Mouse (Mus musculus) embryo, embryonic 10.5 days (tissue): ENCODE results near the gene Myrip.

ENCODE experiments used
- DNase-seq: peaks from one replicate; pipeline ENCODE4 v3.0.0-alpha.2; 2015; ENCODE audit warnings: low spot score

Gene Myrip

GRCm38 (mm10) chr9:120455768-120456655, 154.7 kb downstream of the Myrip start:
- DNase-seq = peak; percentile 77

- no peak for DNase-seq
These were observed 169.1 kb downstream of the Myrip start for GRCm38 (mm10) chr9:120470431-120470830.

GRCm38 (mm10) chr9:120481644-120482043, 180.3 kb downstream of the Myrip start:
- no peak for DNase-seq

- no peak for DNase-seq
These were observed 181.1 kb downstream of the Myrip start for GRCm38 (mm10) chr9:120482382-120482781.

GRCm38 (mm10) chr9:120483101-120483500, 181.8 kb downstream of the Myrip start:
- no peak for DNase-seq

- no peak for DNase-seq
These were observed 185.8 kb downstream of the Myrip start for GRCm38 (mm10) chr9:120487076-120487475.

- peak; percentile 45 for DNase-seq
These were observed 190.2 kb downstream of the Myrip start for GRCm38 (mm10) chr9:120491509-120491908.

- DNase-seq = no peak
These were observed 190.7 kb downstream of the Myrip start, which contains the start of gene Eif1b for GRCm38 (mm10) chr9:120492010-120492399. Gene Eif1b (plus strand): TSS chr9:120492232.

- DNase-seq = peak; percentile 86
These were observed 191.4 kb downstream of the Myrip start for GRCm38 (mm10) chr9:120492400-120493351.

- DNase-seq = no peak
These were observed 192.5 kb downstream of the Myrip start for GRCm38 (mm10) chr9:120493781-120494180.

- peak; percentile 91 for DNase-seq
These were observed 195.4 kb downstream of the Myrip start for GRCm38 (mm10) chr9:120496691-120497090.

- no peak for DNase-seq
These were observed 196.7 kb downstream of the Myrip start for GRCm38 (mm10) chr9:120497983-120498382.

- peak; percentile 54 for DNase-seq
These were observed 200.0 kb downstream of the Myrip start for GRCm38 (mm10) chr9:120501191-120501902.

GRCm38 (mm10) chr9:120502013-120502412, 200.7 kb downstream of the Myrip start:
- DNase-seq = peak; percentile 95

- DNase-seq = no peak
These were observed 203.1 kb downstream of the Myrip start for GRCm38 (mm10) chr9:120504423-120504822.

- peak; percentile 43 for DNase-seq
These were observed 210.5 kb downstream of the Myrip start for GRCm38 (mm10) chr9:120511781-120512180.

GRCm38 (mm10) chr9:120516720-120517119, 215.4 kb downstream of the Myrip start:
- DNase-seq = no peak

- no peak for DNase-seq
These were observed 217.6 kb downstream of the Myrip start for GRCm38 (mm10) chr9:120518946-120519345.

- no peak for DNase-seq
These were observed 218.3 kb downstream of the Myrip start for GRCm38 (mm10) chr9:120519469-120520125.

- no peak for DNase-seq
These were observed 219.8 kb downstream of the Myrip start for GRCm38 (mm10) chr9:120521161-120521560.
